Mouse (Mus musculus) adrenal gland (tissue): ENCODE data around the gene Ttc39b.

ENCODE experiments used
- intact Hi-C: fragments of 180-260 bp; cut with DNase I; formaldehyde crosslinking; loops from one replicate; pipeline ENCODE4 v1.15.1; 2025

The Ttc39b gene

GRCm38 (mm10) chr4:83234132-83234531, 89.9 kb downstream of the Ttc39b start:
- intact Hi-C loops, result no loop called here

DNA sequence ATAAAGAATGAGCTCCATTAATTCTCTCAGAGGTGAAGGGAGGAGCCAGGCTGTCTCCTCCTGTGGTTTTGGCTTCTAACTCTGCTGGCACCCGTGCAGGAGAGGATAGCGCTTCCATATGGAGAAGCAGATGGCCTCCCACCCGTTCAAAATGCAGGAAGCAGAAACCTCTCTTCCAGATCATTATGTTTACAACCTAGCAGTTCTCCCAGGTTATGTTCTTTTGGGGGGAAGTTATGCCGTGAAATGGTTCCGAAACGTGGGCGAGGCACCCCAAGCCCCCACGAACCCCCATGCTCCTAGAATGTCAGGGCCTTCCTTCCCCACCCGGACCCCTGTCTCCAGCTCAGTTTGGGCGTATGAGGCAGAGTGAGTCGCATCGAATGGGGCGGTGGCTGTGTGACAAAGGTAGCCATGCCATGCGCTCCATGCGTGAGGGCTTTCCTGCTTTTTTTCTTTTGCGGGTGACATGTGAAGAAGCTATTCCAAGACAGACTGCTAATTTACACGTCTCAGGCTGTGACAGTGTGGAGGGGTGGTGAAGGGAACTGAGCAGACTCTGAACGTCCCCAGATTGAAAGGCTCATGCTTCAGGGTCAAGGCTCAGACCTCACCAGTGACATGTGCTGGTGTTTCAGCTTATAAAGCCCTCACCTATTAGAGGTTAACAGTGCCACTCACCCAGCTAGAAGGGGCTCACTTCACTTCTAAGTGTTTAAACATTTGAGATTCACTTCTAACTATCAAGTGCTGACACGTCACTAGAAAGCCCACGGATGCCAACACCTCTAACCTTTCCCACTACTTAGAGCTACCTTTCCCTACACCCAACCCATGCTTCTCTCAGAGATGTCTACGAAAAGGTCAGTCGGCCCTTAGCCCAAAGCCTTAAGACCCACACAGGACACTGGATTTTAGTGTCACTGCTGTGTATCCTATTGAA, 90.6 kb downstream of the Ttc39b start:
- intact Hi-C loops, result no loop called here

DNA sequence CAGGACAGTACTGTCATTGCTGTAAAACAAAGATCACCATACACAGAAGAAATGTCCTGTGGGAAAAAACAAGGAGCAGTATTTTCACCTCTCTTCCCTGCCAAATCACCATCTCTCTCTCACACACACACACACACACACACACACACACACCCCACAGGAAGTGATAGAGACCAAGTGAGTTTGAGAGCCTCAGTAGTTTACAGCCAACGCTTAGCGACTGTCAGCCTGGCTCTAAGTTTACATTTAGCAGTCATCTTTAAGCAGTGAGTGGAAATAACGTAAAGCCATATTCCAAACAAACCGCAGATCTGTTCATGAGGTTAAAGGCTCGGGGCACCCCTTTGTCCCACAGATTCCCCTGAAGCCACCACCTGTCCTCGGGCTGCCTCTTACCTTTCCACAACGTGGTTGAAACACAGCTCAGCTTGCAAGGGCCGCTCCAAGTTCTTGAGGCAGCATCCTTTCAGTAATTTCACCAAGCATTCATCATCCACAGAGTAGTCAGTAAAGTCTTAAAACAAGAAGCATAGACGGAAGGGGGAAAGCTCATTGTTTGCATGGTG, 91.7 kb downstream of the Ttc39b start:
- intact Hi-C loops, result no loop called here

GRCm38 (mm10) chr4:83228664-83229283, 95.3 kb downstream of the Ttc39b start:
- intact Hi-C loops, result no loop called here

DNA sequence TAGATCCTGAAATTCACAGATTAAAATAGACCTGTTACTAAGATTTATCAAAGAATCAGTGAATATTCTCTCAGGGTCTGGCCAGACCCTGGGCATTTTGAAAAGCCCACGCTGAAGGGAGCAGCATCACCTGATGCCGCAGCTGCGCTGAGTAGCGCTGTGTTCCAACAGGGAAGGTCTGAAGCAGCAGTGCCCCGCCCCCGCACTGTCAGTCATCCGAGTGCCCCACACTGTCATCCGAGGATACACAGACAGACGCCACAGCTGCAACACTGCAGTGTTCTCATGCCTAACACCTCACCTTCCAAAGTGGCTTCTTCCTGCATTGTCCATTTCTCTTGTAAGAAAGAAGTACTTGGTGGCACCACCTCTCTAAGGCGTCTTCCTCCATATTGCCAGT, 96.0 kb downstream of the Ttc39b start:
- intact Hi-C loops, result no loop called here

DNA sequence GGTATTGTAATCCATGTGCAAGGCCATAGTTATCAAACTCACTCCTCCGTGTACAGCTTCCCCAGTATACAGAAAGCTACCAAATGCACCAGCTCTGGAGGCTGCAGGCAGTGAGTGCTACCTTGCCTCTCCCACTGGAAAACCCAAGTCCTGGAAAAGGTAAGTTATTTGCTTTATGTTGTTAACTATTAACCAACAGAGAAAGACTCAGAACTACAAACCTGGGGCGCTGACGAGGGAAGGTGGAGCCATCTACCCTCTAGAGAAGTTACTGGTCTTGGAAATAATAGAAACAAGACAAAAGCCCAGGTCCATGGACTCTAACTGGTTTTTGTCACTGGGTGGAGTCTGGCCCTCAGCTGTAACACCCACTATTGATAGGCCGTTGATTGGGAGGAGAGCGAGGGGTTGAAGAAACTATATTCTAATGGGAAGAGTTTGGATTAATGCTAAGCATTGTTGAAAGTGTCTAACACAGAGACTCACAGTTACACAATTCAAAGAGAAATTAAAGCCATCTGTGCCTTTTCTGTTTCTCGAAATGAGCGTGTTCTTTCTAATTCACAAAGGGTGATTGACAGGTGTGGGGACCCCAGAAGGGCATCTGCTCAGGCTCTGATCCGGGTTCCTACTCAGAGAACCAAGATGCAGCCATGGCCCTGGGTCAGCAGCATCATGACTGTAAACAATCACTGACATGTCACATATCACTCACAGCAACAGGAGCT, 98.3 kb downstream of the Ttc39b start:
- intact Hi-C loops, result no loop called here

DNA sequence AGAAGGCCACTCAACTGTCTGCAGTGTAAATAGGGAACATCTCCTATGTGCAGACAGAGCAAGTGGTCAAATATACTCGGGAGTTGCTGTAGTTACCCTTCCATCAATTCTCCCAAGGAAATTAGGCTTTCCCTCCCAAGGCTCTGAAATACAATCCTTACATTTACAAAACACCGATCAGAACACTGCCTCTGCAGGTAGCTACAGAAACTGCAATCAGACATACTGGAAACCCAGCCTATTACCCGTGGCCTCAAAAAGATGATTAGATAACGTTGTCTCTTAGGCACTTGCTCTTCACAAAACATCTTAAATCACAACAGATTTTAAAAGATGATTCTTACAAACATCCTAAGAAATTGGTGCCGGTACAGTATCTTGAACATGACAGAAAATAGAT, 99.8 kb downstream of the Ttc39b start:
- intact Hi-C loops, result no loop called here

GRCm38 (mm10) chr4:83223197-83223596, 100.9 kb downstream of the Ttc39b start:
- intact Hi-C loops, result no loop called here

GRCm38 (mm10) chr4:83220761-83221557, 103.1 kb downstream of the Ttc39b start:
- intact Hi-C loops, result no loop called here

- intact Hi-C loops, result no loop called here
Measured at GRCm38 (mm10) chr4:83219253-83219652, 104.8 kb downstream of the Ttc39b start.

GRCm38 (mm10) chr4:83217128-83217527, 106.9 kb downstream of the Ttc39b start:
- intact Hi-C loops, result no loop called here

DNA sequence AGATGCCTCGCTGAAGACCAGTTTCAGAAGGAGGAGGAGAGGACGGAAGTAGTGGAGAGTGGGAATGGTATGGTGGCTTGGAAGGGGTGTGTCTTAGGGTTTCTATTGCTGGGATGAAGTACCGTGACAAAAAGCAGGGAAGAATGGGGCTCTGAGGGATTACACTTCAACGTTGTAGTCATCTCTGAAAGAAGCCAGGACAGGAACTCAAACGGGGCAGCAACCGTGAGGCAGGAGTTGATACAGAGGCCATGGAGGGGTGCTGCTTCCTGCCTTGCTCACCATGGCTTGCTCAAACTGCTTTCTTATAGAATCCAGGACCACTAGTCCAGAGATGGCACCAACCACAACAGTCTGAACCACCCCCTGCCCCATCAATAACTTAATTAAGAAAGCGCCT, 107.7 kb downstream of the Ttc39b start:
- intact Hi-C loops, result no loop called here

DNA sequence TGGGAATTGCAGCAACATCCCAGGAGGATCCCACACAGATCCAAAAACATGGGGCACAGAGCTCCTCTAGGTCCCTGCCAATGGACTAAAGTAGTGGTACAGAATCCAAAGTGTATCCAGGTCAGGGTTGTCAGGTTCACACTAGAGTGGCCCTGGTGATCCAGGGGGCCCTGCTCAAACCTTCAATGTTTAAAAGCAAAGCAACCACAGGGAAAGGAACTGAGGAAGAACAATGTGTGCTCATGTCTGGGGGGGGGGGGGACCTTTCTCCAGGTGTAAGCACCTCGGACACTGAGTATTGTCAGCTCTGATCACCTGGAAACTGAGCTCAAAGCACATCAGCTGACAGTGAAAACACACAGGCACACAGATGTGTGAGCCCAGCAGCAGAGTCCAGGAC, 108.3 kb downstream of the Ttc39b start:
- intact Hi-C loops, result no loop called here

DNA sequence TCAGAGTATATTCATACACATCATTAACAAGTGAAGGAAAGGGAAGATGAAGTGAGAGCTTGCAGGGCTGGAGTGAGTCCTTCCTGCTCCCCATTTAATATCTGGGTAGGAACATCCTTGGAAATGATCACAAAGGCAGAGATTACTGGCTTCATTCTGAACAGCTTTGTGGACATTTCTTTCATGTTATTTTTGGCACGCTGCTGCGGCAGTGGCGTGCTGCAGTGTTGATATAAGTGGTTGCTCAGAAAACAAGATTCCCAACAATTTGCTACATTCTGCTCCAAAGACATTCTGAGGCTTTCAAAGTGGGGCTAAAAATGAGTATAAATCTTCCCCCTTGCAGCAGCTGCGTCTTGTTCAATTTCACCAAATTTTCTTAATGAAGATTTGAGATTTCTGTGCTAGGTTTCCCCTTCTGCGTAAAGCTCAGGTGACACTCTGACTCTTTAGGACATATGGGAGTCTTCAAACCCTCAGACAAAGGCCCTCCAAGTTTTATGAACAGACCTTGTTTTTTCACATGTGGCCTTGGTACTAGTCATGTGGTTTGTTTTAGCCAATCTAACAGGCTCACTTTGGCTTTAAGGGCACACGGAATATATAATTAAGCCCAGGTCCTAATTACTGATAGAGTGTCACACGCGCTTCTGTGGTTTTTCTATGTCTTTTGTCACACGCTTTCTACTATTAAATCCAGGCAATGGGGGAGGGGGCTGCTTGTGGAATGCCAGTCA, 109.1 kb downstream of the Ttc39b start:
- intact Hi-C loops, result no loop called here

DNA sequence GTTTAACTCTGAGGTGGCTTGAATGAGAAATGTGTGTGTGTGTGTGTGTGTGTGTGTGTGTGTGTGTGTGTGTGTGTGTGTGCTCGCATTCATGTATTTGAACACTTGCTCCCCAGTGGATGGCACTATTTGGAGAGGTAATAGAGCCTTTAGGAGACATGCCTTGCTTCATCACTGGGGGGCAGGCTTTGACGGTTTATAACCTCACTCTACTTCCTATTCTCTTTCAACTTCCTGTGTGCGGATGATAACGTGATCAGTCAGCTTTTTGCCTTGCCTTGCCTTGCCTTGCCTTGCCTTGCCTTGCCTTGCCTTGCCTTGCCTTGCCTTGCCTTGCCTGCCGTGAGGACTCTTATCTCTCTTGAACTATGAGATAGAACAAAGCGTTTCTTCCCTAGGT, 110.3 kb downstream of the Ttc39b start:
- intact Hi-C loops, result no loop called here

GRCm38 (mm10) chr4:83211709-83212108, 112.3 kb downstream of the Ttc39b start:
- intact Hi-C loops, result no loop called here

GRCm38 (mm10) chr4:83210437-83210836, 113.6 kb downstream of the Ttc39b start:
- intact Hi-C loops, result no loop called here

DNA sequence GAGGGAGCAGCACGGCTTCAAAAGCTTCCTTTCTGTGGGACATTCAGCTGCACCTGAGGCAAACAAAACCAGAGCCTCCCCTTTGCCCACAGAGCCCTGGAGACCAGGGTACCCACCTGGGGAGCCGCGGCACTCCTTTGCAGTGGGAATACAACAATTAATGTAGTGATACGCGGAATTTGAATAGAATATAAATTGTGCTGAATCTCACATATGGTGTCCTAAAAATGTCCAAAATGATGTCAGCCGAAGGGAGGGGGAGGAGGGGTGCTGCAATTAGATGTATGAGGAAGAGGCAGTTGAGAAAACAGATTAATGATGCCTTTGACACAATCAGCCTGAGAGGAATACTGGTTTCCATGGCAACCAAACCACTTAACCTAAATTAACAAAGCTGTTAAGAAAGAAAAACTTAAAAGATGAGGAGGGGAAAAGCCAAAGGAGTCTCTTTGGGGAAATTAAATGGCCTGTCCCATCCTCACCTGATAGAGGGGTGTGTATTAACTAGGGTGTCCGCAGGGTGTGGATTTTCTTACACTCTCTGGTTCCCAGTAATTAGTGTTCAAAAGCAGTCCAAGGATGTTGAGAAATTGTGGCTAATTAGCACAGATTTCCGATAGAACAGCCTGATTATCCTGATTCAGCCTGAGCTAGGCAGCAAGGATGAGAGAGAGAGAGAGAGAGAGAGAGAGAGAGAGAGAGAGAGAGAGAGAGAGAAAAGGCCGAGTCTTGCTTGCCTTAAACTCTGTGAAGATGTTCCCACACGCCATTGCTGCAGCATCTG, 117.1 kb downstream of the Ttc39b start:
- intact Hi-C loops, result no loop called here

GRCm38 (mm10) chr4:83206416-83206802, 117.6 kb downstream of the Ttc39b start:
- intact Hi-C loops, result no loop called here
